Mouse (Mus musculus): ENCODE measurements around the gene Gtf2ird2. TPM values are rescaled to one million over a fixed set of nuclear protein-coding genes. Genes with fewer than 3 reads are reported as not detected.

Gene Gtf2ird2
- total RNA-seq, 2 experiments from 2014 or later: 17.7 to 20.1 TPM

- no peak for DNase-seq (ENCODE audit: extremely low spot score in 1 of 2, low spot score in 2 of 2)
- Histone ChIP-seq H3K27ac (no peak overlapping the region), H3K4me3 (no peak overlapping the region)
- no peak for TF ChIP-seq CTCF (IDR thresholded peaks at IDR 0.05)
- intact Hi-C loops (cut with DNase I): no loop called here
Observed at GRCm38 (mm10) chr5:134166642-134167041, 17.2 kb upstream of the Gtf2ird2 start.

- no peak overlapping the region for H3K4me3 ChIP-seq
- no peak for TF ChIP-seq CTCF (IDR thresholded peaks at IDR 0.05)
- intact Hi-C loops (cut with DNase I): no loop called here
- no peak overlapping the region for H3K27ac ChIP-seq
- DNase-seq (ENCODE audit: extremely low spot score in 1 of 2, low spot score in 2 of 2): no peak
Observed at GRCm38 (mm10) chr5:134168033-134168432, 15.8 kb upstream of the Gtf2ird2 start.

- H3K27ac ChIP-seq: no peak overlapping the region
- no peak for TF ChIP-seq CTCF (IDR thresholded peaks at IDR 0.05)
- intact Hi-C loops (cut with DNase I): no loop called here
- DNase-seq (ENCODE audit: extremely low spot score in 1 of 2, low spot score in 2 of 2): no peak
- no peak overlapping the region for H3K4me3 ChIP-seq
Observed at GRCm38 (mm10) chr5:134169231-134169630, 14.6 kb upstream of the Gtf2ird2 start.

GRCm38 (mm10) chr5:134170167-134170566 is 13.7 kb upstream of the Gtf2ird2 start:
- no peak overlapping the region for H3K4me3 ChIP-seq
- no peak for TF ChIP-seq CTCF (IDR thresholded peaks at IDR 0.05)
- no peak for DNase-seq (ENCODE audit: extremely low spot score in 1 of 2, low spot score in 2 of 2)
- H3K27ac ChIP-seq: no peak overlapping the region
- intact Hi-C loops (cut with DNase I): no loop called here

GRCm38 (mm10) chr5:134173206-134173605 is 10.6 kb upstream of the Gtf2ird2 start:
- H3K27ac ChIP-seq: no peak overlapping the region
- peak; percentile 59 for TF ChIP-seq CTCF (IDR thresholded peaks at IDR 0.05)
- no peak for DNase-seq (ENCODE audit: extremely low spot score in 1 of 2, low spot score in 2 of 2)
- H3K4me3 ChIP-seq: no peak overlapping the region
- intact Hi-C loops (cut with DNase I): no loop called here

- intact Hi-C loops (cut with DNase I): no loop called here
- peak overlapping the region; percentile 89; the same call in 1 of the 2 replicates for H3K27ac ChIP-seq
Observed at GRCm38 (mm10) chr5:134175696-134176095, 8.1 kb upstream of the Gtf2ird2 start.

GRCm38 (mm10) chr5:134176169-134176881 is 7.5 kb upstream of the Gtf2ird2 start, which contains the start of gene Rcc1l:
Gene Rcc1l (minus strand): TSS chr5:134176774.
- peak; percentile 83 to 85 for DNase-seq (ENCODE audit: extremely low spot score in 1 of 2, low spot score in 2 of 2)
- Histone ChIP-seq H3K4me3 (peak within 1 kb of the TSS; percentile 85), H3K27ac (peak within 1 kb of the TSS; percentile 89)
- intact Hi-C loops (cut with DNase I): no loop called here
- no peak for TF ChIP-seq CTCF (IDR thresholded peaks at IDR 0.05)

More at GRCm38 (mm10) chr5:134175696-134176095, 8.1 kb upstream of the Gtf2ird2 start:
- H3K4me3 ChIP-seq: peak overlapping the region; percentile 85
- DNase-seq (ENCODE audit: extremely low spot score in 1 of 2, low spot score in 2 of 2): no peak
- TF ChIP-seq CTCF (IDR thresholded peaks at IDR 0.05): no peak

GRCm38 (mm10) chr5:134178536-134178935 is 5.3 kb upstream of the Gtf2ird2 start:
- H3K27ac ChIP-seq: no peak overlapping the region
- H3K4me3 ChIP-seq: no peak overlapping the region
- TF ChIP-seq CTCF (IDR thresholded peaks at IDR 0.05): no peak
- DNase-seq (ENCODE audit: extremely low spot score in 1 of 2, low spot score in 2 of 2): no peak
- intact Hi-C loops (cut with DNase I): no loop called here

GRCm38 (mm10) chr5:134179871-134180270 is 3.9 kb upstream of the Gtf2ird2 start:
- intact Hi-C loops (cut with DNase I): loop anchor here (1.0 to 2.0 kb wide), 2 partner anchors 161 to 309 kb away; no protein-coding TSS in a partner anchor
- Histone ChIP-seq H3K27ac (no peak overlapping the region), H3K4me3 (no peak overlapping the region)
- TF ChIP-seq CTCF (IDR thresholded peaks at IDR 0.05): peak; percentile 93
- DNase-seq (ENCODE audit: extremely low spot score in 1 of 2, low spot score in 2 of 2): peak; percentile 78 to 83

GRCm38 (mm10) chr5:134182172-134182571 is 1.6 kb upstream of the Gtf2ird2 start:
- DNase-seq (ENCODE audit: extremely low spot score in 1 of 2, low spot score in 2 of 2): no peak
- Histone ChIP-seq H3K4me3 (no peak overlapping the region), H3K27ac (no peak overlapping the region)
- no peak for TF ChIP-seq CTCF (IDR thresholded peaks at IDR 0.05)
- intact Hi-C loops (cut with DNase I): no loop called here

- DNase-seq (ENCODE audit: extremely low spot score in 1 of 2, low spot score in 2 of 2): no peak
- intact Hi-C loops (cut with DNase I): no loop called here
- TF ChIP-seq CTCF (IDR thresholded peaks at IDR 0.05): no peak
- no peak overlapping the region for H3K4me3 ChIP-seq
- H3K27ac ChIP-seq: no peak overlapping the region
Observed at GRCm38 (mm10) chr5:134182735-134183134, 1.1 kb upstream of the Gtf2ird2 start.

GRCm38 (mm10) chr5:134183162-134183561 is 657 bp upstream of the Gtf2ird2 start:
- intact Hi-C loops (cut with DNase I): no loop called here

GRCm38 (mm10) chr5:134186059-134186458 is 2.2 kb downstream of the Gtf2ird2 start:
- intact Hi-C loops (cut with DNase I): no loop called here
- Histone ChIP-seq H3K27ac (no peak overlapping the region), H3K4me3 (no peak overlapping the region)
- TF ChIP-seq CTCF (IDR thresholded peaks at IDR 0.05): no peak
- no peak for DNase-seq (ENCODE audit: extremely low spot score in 1 of 2, low spot score in 2 of 2)

More at GRCm38 (mm10) chr5:134183162-134183561, 657 bp upstream of the Gtf2ird2 start:
- no peak for DNase-seq (ENCODE audit: extremely low spot score in 1 of 2, low spot score in 2 of 2)
- peak overlapping the region; percentile 16; the same call in 1 of the 2 replicates for H3K27ac ChIP-seq
- no peak for TF ChIP-seq CTCF (IDR thresholded peaks at IDR 0.05)
- H3K4me3 ChIP-seq: peak overlapping the region; percentile 69
